Mouse (Mus musculus): ENCODE data around the gene Pygo2. TPM values are rescaled to one million over a fixed set of nuclear protein-coding genes. Genes with fewer than 3 reads are reported as not detected.

The Pygo2 gene
- 10 to 100 TPM; 16.8 to 22.3 TPM for total RNA-seq (2021)

- peak; percentile 96 for DNase-seq
- intact Hi-C loops (cut with DNase I): no loop called here
Observed at GRCm38 (mm10) chr3:89430171-89431159, at the start of gene Pygo2. TSS of gene Pygo2 (plus strand) at chr3:89430214.

- no peak for DNase-seq
- intact Hi-C loops (cut with DNase I): no loop called here
Observed at GRCm38 (mm10) chr3:89380291-89380690, 49.7 kb upstream of the Pygo2 start.

GRCm38 (mm10) chr3:89380711-89381110 is 49.3 kb upstream of the Pygo2 start:
- no peak for DNase-seq
- intact Hi-C loops (cut with DNase I): no loop called here

- intact Hi-C loops (cut with DNase I): no loop called here
Observed at GRCm38 (mm10) chr3:89381233-89381632, 48.8 kb upstream of the Pygo2 start.

GRCm38 (mm10) chr3:89382033-89382882 is 47.8 kb upstream of the Pygo2 start:
- intact Hi-C loops (cut with DNase I): no loop called here
- no peak for DNase-seq

More at GRCm38 (mm10) chr3:89381233-89381632, 48.8 kb upstream of the Pygo2 start:
- DNase-seq: no peak

GRCm38 (mm10) chr3:89382950-89383349 is 47.1 kb upstream of the Pygo2 start:
- intact Hi-C loops (cut with DNase I): no loop called here
- DNase-seq: no peak

GRCm38 (mm10) chr3:89383651-89384255 is 46.3 kb upstream of the Pygo2 start:
- intact Hi-C loops (cut with DNase I): no loop called here
- DNase-seq: no peak

- DNase-seq: no peak
- intact Hi-C loops (cut with DNase I): no loop called here
Observed at GRCm38 (mm10) chr3:89384331-89385076, 45.5 kb upstream of the Pygo2 start.

GRCm38 (mm10) chr3:89385451-89385850 is 44.6 kb upstream of the Pygo2 start:
- no peak for DNase-seq
- intact Hi-C loops (cut with DNase I): no loop called here

- intact Hi-C loops (cut with DNase I): no loop called here
- peak in 1 of 2 experiments; percentile 46 for DNase-seq
Observed at GRCm38 (mm10) chr3:89386438-89387420, 43.3 kb upstream of the Pygo2 start.

- intact Hi-C loops (cut with DNase I): no loop called here
- peak; percentile 56 to 74 for DNase-seq
Observed at GRCm38 (mm10) chr3:89387632-89388031, 42.4 kb upstream of the Pygo2 start.

GRCm38 (mm10) chr3:89388134-89388881 is 41.7 kb upstream of the Pygo2 start:
- DNase-seq: peak; percentile 87 to 88
- intact Hi-C loops (cut with DNase I): no loop called here

- intact Hi-C loops (cut with DNase I): no loop called here
- peak; percentile 52 to 66 for DNase-seq
Observed at GRCm38 (mm10) chr3:89388901-89389740, 40.9 kb upstream of the Pygo2 start.

GRCm38 (mm10) chr3:89390111-89390515 is 39.9 kb upstream of the Pygo2 start:
- intact Hi-C loops (cut with DNase I): no loop called here
- peak; percentile 73 to 83 for DNase-seq

GRCm38 (mm10) chr3:89390699-89391662 is 39.0 kb upstream of the Pygo2 start:
- peak; percentile 53 to 66 for DNase-seq
- intact Hi-C loops (cut with DNase I): no loop called here

Measured in heart, postnatal 10 days (tissue).